Mouse (Mus musculus) MEL-GATA-1-ER (cell line): ENCODE data around the gene Cntd1.
"Not testable (repeated sequence)": the region's sequence is repeated elsewhere in the genome, so short reads cannot be mapped to it uniquely, and the experiment has no call there.

Experiments used
- DNase-seq: peaks from one replicate; pipeline ENCODE4 v3.0.0-alpha.2; 2012; ENCODE audit warnings: low read depth; ENCODE audit errors: extremely low read depth

Cntd1 gene

GRCm38 (mm10) chr11:101330961-101331360 lies 52.1 kb downstream of the Cntd1 start:
- not testable (repeated sequence) for DNase-seq

GRCm38 (mm10) chr11:101332537-101332936 lies 53.7 kb downstream of the Cntd1 start:
- no peak for DNase-seq

GRCm38 (mm10) chr11:101334023-101334422 lies 55.2 kb downstream of the Cntd1 start:
- no peak for DNase-seq

GRCm38 (mm10) chr11:101334516-101334915 lies 55.7 kb downstream of the Cntd1 start:
- DNase-seq = no peak

- no peak for DNase-seq
Observed at GRCm38 (mm10) chr11:101335685-101336084, 56.9 kb downstream of the Cntd1 start.

- DNase-seq = peak; percentile 74
Observed at GRCm38 (mm10) chr11:101338123-101338760, 59.4 kb downstream of the Cntd1 start.
